Mouse (Mus musculus): ENCODE data around the gene H2-D1. TPM values are rescaled to one million over a fixed set of nuclear protein-coding genes. Genes with fewer than 3 reads are reported as not detected.
"Not testable (repeated sequence)": the region's sequence is repeated elsewhere in the genome, so short reads cannot be mapped to it uniquely, and the experiment has no call there.

Gene H2-D1
- polyA plus RNA-seq, 2 experiments from 2014 or later = 4,417 to 6,162 TPM

DNA sequence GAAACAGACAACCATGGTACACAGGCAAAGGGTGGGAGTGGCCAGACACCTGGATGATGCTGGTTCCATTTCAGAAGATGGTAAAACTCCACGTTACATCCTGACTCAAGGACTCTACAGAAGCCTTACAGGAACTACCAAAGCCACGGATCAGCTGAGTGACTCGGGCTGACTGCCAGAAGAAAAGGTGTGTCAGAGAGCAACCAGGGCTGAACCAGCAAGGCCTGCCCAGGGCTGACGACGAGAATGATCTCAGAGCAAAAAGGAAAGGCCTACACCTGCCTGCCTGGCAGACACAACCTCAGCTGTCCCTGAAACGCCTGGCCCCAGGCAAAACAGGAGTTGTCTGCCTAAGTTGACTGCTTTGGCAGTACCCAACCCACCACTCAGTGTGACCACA is 41.9 kb downstream of the H2-D1 start:
- ATAC-seq = no peak

DNA sequence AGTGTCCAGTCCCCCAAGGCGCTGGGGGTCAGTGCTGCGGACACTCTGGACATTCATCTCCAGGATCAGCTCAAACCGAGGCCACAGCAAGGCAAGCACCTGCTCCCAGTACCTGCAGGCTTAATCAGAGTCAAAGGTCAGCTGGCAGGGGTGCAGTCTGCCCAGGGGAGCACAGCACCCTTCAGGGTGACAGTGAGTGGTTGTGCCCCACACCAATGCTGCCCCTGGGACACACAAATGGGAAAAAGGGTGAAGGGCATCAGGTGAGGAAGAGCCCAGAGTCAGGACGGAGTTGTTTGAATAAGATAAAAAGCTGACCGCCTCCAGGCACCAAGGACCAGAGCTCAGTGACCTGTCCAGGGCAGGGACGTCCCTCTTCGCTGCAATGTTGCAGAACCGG is 42.4 kb downstream of the H2-D1 start:
- not testable (repeated sequence) for ATAC-seq

Other genes starting within 250 kb of the H2-D1 start
- gene Vwa7, start 246.2 kb upstream of the H2-D1 start, polyA plus RNA-seq (2017; shearing (Covaris generic)) = under 1 TPM; 0.12 to 0.14 TPM
- gene Sapcd1, start 234.7 kb upstream of the H2-D1 start, polyA plus RNA-seq (2017; shearing (Covaris generic)) = 1 to 10 TPM; 2.7 to 2.8 TPM
- gene Msh5, start 216.0 kb upstream of the H2-D1 start, polyA plus RNA-seq (2017; shearing (Covaris generic)) = 1 to 10 TPM; 1.8 to 2.5 TPM
- gene Clic1, start 212.8 kb upstream of the H2-D1 start, polyA plus RNA-seq (2017; shearing (Covaris generic)) = 100 to 1,000 TPM; 490 to 619 TPM
- gene Ddah2, start 203.7 kb upstream of the H2-D1 start, polyA plus RNA-seq (2017; shearing (Covaris generic)) = 1 to 10 TPM; 1.1 to 6.3 TPM
- not detected for gene Ly6g6c, start 197.3 kb upstream of the H2-D1 start, polyA plus RNA-seq (2017; shearing (Covaris generic))
- gene Mpig6b, start 196.5 kb upstream of the H2-D1 start, polyA plus RNA-seq (2017; shearing (Covaris generic)) = not detected
- gene Ly6g6e, start 185.8 kb upstream of the H2-D1 start, polyA plus RNA-seq (2017; shearing (Covaris generic)) = not detected
- gene Ly6g6d, start 184.7 kb upstream of the H2-D1 start, polyA plus RNA-seq (2017; shearing (Covaris generic)) = not detected
- gene Ly6g6f, start 177.1 kb upstream of the H2-D1 start, polyA plus RNA-seq (2017; shearing (Covaris generic)) = not detected
- gene Abhd16a, start 173.5 kb upstream of the H2-D1 start, polyA plus RNA-seq (2017; shearing (Covaris generic)) = 10 to 100 TPM; 23.5 to 27.2 TPM
- not detected for gene Ly6g5c, start 154.5 kb upstream of the H2-D1 start, polyA plus RNA-seq (2017; shearing (Covaris generic))
- gene Ly6g5b, start 147.3 kb upstream of the H2-D1 start, polyA plus RNA-seq (2017; shearing (Covaris generic)) = 1 to 10 TPM; 2.5 to 2.8 TPM
- 10 to 100 TPM; 80.4 to 86.0 TPM for gene Gpank1, start 141.3 kb upstream of the H2-D1 start, polyA plus RNA-seq (2017; shearing (Covaris generic))
- gene Csnk2b, start 140.7 kb upstream of the H2-D1 start, polyA plus RNA-seq (2017; shearing (Covaris generic)) = 100 to 1,000 TPM; 243 to 284 TPM
- 10 to 100 TPM; 24.2 to 33.4 TPM for gene D17H6S53E, start 136.4 kb upstream of the H2-D1 start, polyA plus RNA-seq (2017; shearing (Covaris generic))
- under 1 TPM in 1 of 2 experiments, not detected in 1; 0.32 TPM for gene Apom, start 130.7 kb upstream of the H2-D1 start, polyA plus RNA-seq (2017; shearing (Covaris generic))
- gene Bag6, start 127.6 kb upstream of the H2-D1 start, polyA plus RNA-seq (2017; shearing (Covaris generic)) = 10 to 100 TPM; 16.9 to 31.5 TPM
- 10 to 100 TPM; 43.0 to 75.1 TPM for gene Prrc2a, start 97.8 kb upstream of the H2-D1 start, polyA plus RNA-seq (2017; shearing (Covaris generic))
- 1 to 10 TPM; 1.8 to 3.7 TPM for gene Aif1, start 86.7 kb upstream of the H2-D1 start, polyA plus RNA-seq (2017; shearing (Covaris generic))
- gene Lst1, start 74.3 kb upstream of the H2-D1 start, polyA plus RNA-seq (2017; shearing (Covaris generic)) = 10 to 100 TPM in 1 of 2 experiments, 1 to 10 TPM in 1; 7.3 to 10.0 TPM
- 100 to 1,000 TPM; 154 to 344 TPM for gene Ltb, start 68.3 kb upstream of the H2-D1 start, polyA plus RNA-seq (2017; shearing (Covaris generic))
- gene Tnf, start 60.7 kb upstream of the H2-D1 start, polyA plus RNA-seq (2017; shearing (Covaris generic)) = 10 to 100 TPM; 15.3 to 23.5 TPM
- gene Lta, start 57.4 kb upstream of the H2-D1 start, polyA plus RNA-seq (2017; shearing (Covaris generic)) = 10 to 100 TPM; 82.7 to 99.0 TPM
- 1 to 10 TPM in 1 of 2 experiments, under 1 TPM in 1; 0.79 to 1.4 TPM for gene Gm16181, start 41.9 kb upstream of the H2-D1 start, polyA plus RNA-seq (2017; shearing (Covaris generic))
- 1 to 10 TPM; 6.3 to 8.2 TPM for gene Atp6v1g2, start 29.1 kb upstream of the H2-D1 start, polyA plus RNA-seq (2017; shearing (Covaris generic))
- 1 to 10 TPM; 2.0 to 2.2 TPM for gene Nfkbil1, start 26.9 kb upstream of the H2-D1 start, polyA plus RNA-seq (2017; shearing (Covaris generic))
- gene Ddx39b, start 21.0 kb upstream of the H2-D1 start, polyA plus RNA-seq (2017; shearing (Covaris generic)) = 100 to 1,000 TPM; 255 to 357 TPM
- gene H2-Q1, start 57.7 kb downstream of the H2-D1 start, polyA plus RNA-seq (2017; shearing (Covaris generic)) = under 1 TPM in 1 of 2 experiments, not detected in 1; 0.13 TPM
- gene H2-Q2, start 79.5 kb downstream of the H2-D1 start, polyA plus RNA-seq (2017; shearing (Covaris generic)) = 10 to 100 TPM in 1 of 2 experiments, 1 to 10 TPM in 1; 9.8 to 10.8 TPM
- gene H2-Q4, start 116.9 kb downstream of the H2-D1 start, polyA plus RNA-seq (2017; shearing (Covaris generic)) = 10 to 100 TPM; 14.0 to 16.4 TPM
- gene H2-Q6, start 162.1 kb downstream of the H2-D1 start, polyA plus RNA-seq (2017; shearing (Covaris generic)) = 100 to 1,000 TPM; 488 to 605 TPM
- 1,000 to 10,000 TPM; 1,046 to 1,058 TPM for gene H2-Q7, start 176.4 kb downstream of the H2-D1 start, polyA plus RNA-seq (2017; shearing (Covaris generic))
- gene H2-Q10, start 207.4 kb downstream of the H2-D1 start, polyA plus RNA-seq (2017; shearing (Covaris generic)) = 10 to 100 TPM; 15.0 to 23.6 TPM
- gene Pou5f1, start 243.3 kb downstream of the H2-D1 start, polyA plus RNA-seq (2017; shearing (Covaris generic)) = under 1 TPM in 1 of 2 experiments, not detected in 1; 0.31 TPM

All from CD4-positive, CD25-positive, alpha-beta regulatory T cell, adult 4 months (primary cell).